Mouse (Mus musculus): ENCODE data around the gene Dgke. TPM values are rescaled to one million over a fixed set of nuclear protein-coding genes. Genes with fewer than 3 reads are reported as not detected.
"Not testable (repeated sequence)": the region's sequence is repeated elsewhere in the genome, so short reads cannot be mapped to it uniquely, and the experiment has no call there.

The Dgke gene
- polyA plus RNA-seq, 1 experiment from 2014 or later, result 2.3 TPM

DNA sequence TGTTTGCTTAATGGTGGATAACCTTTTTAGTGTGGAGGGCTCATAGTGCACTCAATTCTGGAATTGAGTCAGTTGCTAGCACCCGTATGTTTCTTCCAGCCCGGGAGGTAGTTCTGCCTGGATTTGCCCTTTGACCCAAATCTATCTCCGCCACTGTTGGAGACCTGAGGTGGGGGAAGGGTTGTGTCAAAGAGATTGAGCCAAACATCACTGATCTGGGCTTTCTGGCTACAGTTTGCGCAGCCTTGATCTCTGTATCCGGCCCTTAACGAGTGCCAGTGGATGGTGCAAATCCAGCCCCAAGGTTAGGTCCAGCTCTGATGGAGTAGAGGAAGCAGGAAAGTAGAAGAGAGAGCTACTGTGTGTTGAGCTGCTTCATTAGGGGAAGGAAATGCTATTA lies 63.6 kb downstream of the Dgke start:
- Histone ChIP-seq H3K4me1 (ENCODE audit: control insufficient read depth, insufficient read depth, low read length) (peaks cover 26% of the 10 kb centered on the region), H3K36me3 (ENCODE audit: control insufficient read depth, insufficient read depth, low read length) (0 out of 2 replicates have a peak, but pooled peaks cover 6% of the 10 kb centered on the region), H3K4me2 (ENCODE audit: low read depth, low read length) (peak overlapping the region; percentile 49), H3K4me3 (ENCODE audit: low read length) (peak overlapping the region; percentile 28), H3K27me3 (replicated peaks; ENCODE audit: control insufficient read depth, insufficient read depth, low read length) (no peaks in the 10 kb centered on the region), H3K9ac (ENCODE audit: low read depth, low read length) (peak overlapping the region; percentile 6; the same call in 1 of the 2 replicates), H3K9me3 (ENCODE audit: control insufficient read depth, low read length) (no peaks in the 10 kb centered on the region), H3K27ac (ENCODE audit: low read length) (peak overlapping the region; percentile 57; the same call in 1 of the 2 replicates)
- 0 out of 2 replicates have a peak, but pooled peaks have one; percentile 6 for ATAC-seq
- 44% methylated on average over 6 of the region's 6 CpGs for WGBS

DNA sequence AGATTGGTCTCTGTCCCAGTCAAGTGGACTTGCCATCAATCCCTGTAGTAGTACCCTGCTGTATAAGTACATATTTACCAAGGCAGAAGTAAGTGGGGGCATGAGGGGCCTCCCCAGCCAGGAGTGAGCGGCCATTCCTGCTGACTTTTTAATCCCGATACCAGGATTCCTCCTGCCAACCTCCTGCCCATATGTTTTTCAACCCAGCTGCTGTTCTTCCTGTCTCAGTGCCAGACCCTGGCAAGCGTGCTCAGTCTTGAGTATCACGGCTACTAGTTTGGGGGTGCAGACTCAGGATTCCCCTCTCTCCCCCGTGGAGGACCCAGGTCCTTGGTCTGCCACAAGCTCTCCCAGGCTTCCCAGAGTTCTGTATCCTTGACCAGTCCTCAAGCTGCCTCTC lies 64.0 kb downstream of the Dgke start:
- no peak for ATAC-seq
- Histone ChIP-seq H3K27me3 (replicated peaks; ENCODE audit: control insufficient read depth, insufficient read depth, low read length) (no peaks in the 10 kb centered on the region), H3K9ac (ENCODE audit: low read depth, low read length) (peak overlapping the region; percentile 6; the same call in 1 of the 2 replicates), H3K4me3 (ENCODE audit: low read length) (peak overlapping the region; percentile 28), H3K4me1 (ENCODE audit: control insufficient read depth, insufficient read depth, low read length) (peaks cover 26% of the 10 kb centered on the region), H3K27ac (ENCODE audit: low read length) (peak overlapping the region; percentile 57; the same call in 1 of the 2 replicates), H3K9me3 (ENCODE audit: control insufficient read depth, low read length) (no peaks in the 10 kb centered on the region), H3K36me3 (ENCODE audit: control insufficient read depth, insufficient read depth, low read length) (0 out of 2 replicates have a peak, but pooled peaks cover 6% of the 10 kb centered on the region), H3K4me2 (ENCODE audit: low read depth, low read length) (peak overlapping the region; percentile 49)
- 62% methylated on average over 5 of the region's 5 CpGs for WGBS

DNA sequence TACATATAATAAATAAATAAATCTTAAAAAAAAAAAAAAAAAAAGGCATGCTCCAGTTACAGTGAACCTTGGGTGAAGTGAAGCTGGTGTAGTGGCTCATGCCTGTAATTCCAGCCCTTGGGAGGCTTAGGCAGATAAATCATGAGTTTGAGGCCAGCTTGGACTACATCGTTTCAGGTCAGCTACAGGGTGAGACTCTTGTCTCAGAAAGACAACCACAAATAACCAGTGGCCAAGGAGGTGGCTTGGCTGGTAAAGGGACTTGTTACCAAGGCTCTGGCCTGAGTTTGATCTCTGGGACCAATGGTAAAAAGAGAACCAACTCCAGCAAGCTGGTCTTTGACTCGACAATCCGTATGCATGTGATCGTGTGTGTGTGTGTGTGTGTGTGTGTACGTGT lies 64.6 kb downstream of the Dgke start:
- Histone ChIP-seq H3K27ac (ENCODE audit: low read length) (no peak overlapping the region), H3K9me3 (ENCODE audit: control insufficient read depth, low read length) (no peaks in the 10 kb centered on the region), H3K4me1 (ENCODE audit: control insufficient read depth, insufficient read depth, low read length) (peaks cover 26% of the 10 kb centered on the region), H3K4me3 (ENCODE audit: low read length) (no peak overlapping the region), H3K4me2 (ENCODE audit: low read depth, low read length) (peak overlapping the region; percentile 49), H3K9ac (ENCODE audit: low read depth, low read length) (no peak overlapping the region), H3K27me3 (replicated peaks; ENCODE audit: control insufficient read depth, insufficient read depth, low read length) (no peaks in the 10 kb centered on the region), H3K36me3 (ENCODE audit: control insufficient read depth, insufficient read depth, low read length) (0 out of 2 replicates have a peak, but pooled peaks cover 6% of the 10 kb centered on the region)
- 74% methylated on average over 5 of the region's 5 CpGs for WGBS
- ATAC-seq, result no peak

DNA sequence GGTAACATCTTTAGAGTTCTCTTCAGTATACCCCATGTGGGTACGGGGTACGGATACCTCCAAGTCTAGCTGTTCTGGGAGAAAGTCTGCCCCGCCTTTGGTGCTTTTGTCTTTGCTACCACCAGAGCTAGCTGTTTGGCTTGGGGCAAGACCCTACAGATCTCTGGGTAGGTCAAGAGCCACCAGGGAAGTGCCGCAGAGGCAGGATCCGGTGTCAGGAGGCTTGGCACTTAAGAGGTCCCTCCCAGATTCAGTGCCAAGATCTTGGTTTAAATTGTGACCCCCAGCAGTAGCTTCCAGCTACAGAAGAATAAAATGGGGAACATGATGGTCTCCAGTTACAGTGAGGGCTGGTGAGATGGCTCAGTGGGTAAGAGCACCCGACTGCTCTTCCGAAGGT lies 65.1 kb downstream of the Dgke start:
- 95% methylated on average over 7 of the region's 7 CpGs for WGBS

DNA sequence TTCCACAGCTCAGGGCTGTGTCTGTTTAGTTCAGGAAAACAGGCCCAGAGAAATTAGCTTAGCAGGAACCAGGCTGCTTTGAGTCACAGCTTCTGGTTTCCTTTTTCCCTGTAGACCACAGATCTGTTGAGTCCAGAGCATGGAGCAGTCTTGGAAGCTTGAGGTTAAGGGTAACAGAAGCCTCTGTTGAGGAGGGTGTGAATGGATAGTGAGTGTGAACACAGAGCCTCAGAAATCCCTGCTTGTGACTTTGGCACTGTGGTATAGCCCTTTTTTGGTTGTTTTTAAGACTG lies 66.2 kb downstream of the Dgke start:
- Histone ChIP-seq H3K4me2 (ENCODE audit: low read depth, low read length) (peak overlapping the region; percentile 80), H3K9ac (ENCODE audit: low read depth, low read length) (peak overlapping the region; percentile 91), H3K27ac (ENCODE audit: low read length) (peak overlapping the region; percentile 78)

More for the DNA sequence above, 65.1 kb downstream of the Dgke start:
- ATAC-seq, result no peak
- Histone ChIP-seq H3K27me3 (replicated peaks; ENCODE audit: control insufficient read depth, insufficient read depth, low read length) (no peaks in the 10 kb centered on the region), H3K27ac (ENCODE audit: low read length) (no peak overlapping the region), H3K4me2 (ENCODE audit: low read depth, low read length) (peak overlapping the region; percentile 80), H3K9ac (ENCODE audit: low read depth, low read length) (no peak overlapping the region), H3K4me1 (ENCODE audit: control insufficient read depth, insufficient read depth, low read length) (peaks cover 26% of the 10 kb centered on the region), H3K9me3 (ENCODE audit: control insufficient read depth, low read length) (no peaks in the 10 kb centered on the region), H3K4me3 (ENCODE audit: low read length) (peak overlapping the region; percentile 20; the same call in 1 of the 2 replicates), H3K36me3 (ENCODE audit: control insufficient read depth, insufficient read depth, low read length) (0 out of 2 replicates have a peak, but pooled peaks cover 5% of the 10 kb centered on the region)

DNA sequence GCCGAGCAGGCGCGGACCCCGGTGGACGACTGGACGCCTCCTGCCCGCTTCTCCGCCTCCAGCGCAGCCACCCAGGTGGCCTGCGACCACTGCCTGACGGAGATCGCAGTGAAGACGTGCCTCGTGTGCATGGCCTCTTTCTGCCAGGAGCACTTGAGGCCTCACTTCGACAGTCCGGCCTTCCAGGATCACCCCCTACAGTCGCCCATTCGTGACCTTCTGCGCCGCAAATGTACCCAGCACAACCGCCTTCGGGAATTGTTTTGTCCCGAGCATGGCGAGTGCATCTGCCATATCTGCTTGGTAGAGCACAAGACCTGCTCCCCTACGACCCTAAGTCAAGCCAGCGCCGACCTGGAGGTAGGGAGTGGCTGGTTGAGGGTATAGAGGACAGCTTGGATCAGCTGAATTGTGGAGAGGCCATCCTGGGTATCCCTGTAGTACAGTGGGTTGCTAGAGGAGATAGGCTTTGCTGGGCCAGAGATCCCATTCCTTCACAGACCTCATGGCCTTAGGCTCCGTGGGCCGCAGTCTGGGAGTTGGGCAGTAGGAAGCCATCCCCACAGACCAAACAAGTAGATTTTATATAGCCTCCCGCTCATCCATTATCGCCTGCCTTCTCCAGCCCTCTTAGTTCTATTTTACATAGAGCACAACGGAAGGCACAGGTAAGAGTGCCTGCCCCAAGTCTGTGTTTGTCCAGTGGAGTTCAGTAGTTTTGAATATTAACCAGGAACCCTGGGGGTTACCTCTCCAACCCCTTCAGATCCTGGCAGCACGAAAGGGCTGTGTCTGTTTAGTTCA lies 66.7 kb downstream of the Dgke start:
- ATAC-seq, result peak; percentile 36; the same call in 1 of the 2 replicates
- no peaks in the 10 kb centered on the region for H3K36me3 ChIP-seq (ENCODE audit: control insufficient read depth, insufficient read depth, low read length)
- H3K27ac ChIP-seq (ENCODE audit: low read length), result peak overlapping the region; percentile 78
- H3K27me3 ChIP-seq (replicated peaks; ENCODE audit: control insufficient read depth, insufficient read depth, low read length), result no peaks in the 10 kb centered on the region
- peak overlapping the region; percentile 80 for H3K4me3 ChIP-seq (ENCODE audit: low read length)
- H3K4me2 ChIP-seq (ENCODE audit: low read depth, low read length), result peak overlapping the region; percentile 80
- H3K9me3 ChIP-seq (ENCODE audit: control insufficient read depth, low read length), result no peaks in the 10 kb centered on the region
- H3K9ac ChIP-seq (ENCODE audit: low read depth, low read length), result peak overlapping the region; percentile 91
- WGBS, result 18% methylated on average over 33 of the region's 33 CpGs
- H3K4me1 ChIP-seq (ENCODE audit: control insufficient read depth, insufficient read depth, low read length), result peaks cover 31% of the 10 kb centered on the region

More for the DNA sequence above, 66.2 kb downstream of the Dgke start:
- peaks cover 31% of the 10 kb centered on the region for H3K4me1 ChIP-seq (ENCODE audit: control insufficient read depth, insufficient read depth, low read length)
- H3K9me3 ChIP-seq (ENCODE audit: control insufficient read depth, low read length), result no peaks in the 10 kb centered on the region
- H3K27me3 ChIP-seq (replicated peaks; ENCODE audit: control insufficient read depth, insufficient read depth, low read length), result no peaks in the 10 kb centered on the region
- H3K4me3 ChIP-seq (ENCODE audit: low read length), result peak overlapping the region; percentile 80
- no peak for ATAC-seq
- H3K36me3 ChIP-seq (ENCODE audit: control insufficient read depth, insufficient read depth, low read length), result 0 out of 2 replicates have a peak, but pooled peaks cover 2% of the 10 kb centered on the region

DNA sequence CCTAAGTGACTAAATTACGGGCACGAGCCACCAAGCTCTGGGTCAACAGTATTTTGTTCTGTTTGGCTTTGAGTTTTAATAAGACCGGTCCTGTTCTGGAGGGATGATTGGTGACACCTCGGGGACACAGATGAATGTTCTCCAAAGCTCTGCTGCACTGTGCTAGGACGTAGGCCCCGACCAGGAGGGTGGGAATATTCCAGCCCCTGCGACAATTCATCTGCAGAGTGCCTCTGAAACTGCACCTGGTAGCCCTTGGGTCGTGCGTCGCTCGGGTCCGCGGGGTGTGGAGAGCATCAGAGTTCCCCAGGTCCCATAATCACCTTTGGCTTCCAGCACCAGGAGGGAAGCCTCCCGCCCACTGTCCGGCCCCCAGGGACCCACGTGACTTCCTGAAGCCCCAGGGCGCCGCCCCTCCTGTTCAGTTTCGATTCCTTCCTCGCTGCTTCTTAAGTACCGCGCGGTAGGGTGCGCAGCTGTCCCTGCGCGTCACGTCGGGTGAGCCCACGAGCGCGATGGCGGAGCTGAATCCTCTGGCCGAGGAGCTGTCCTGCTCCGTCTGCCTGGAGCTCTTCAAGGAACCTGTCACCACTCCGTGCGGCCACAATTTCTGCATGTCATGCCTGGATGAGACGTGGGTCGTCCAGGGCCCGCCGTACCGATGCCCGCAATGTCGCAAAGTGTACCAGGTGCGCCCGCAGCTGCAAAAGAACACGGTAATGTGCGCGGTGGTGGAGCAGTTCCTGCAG lies 67.5 kb downstream of the Dgke start, which contains the start of gene Trim25:
Trim25 (plus strand) TSS at position 403 of the 749 bp plus-strand sequence.
- WGBS, result 3% methylated on average over 48 of the region's 48 CpGs
- no peaks in the 10 kb centered on the region for H3K36me3 ChIP-seq (ENCODE audit: control insufficient read depth, insufficient read depth, low read length)
- ATAC-seq, result peak; percentile 93
- peak within 1 kb of the TSS; percentile 80 for H3K4me2 ChIP-seq (ENCODE audit: low read depth, low read length)
- peaks cover 31% of the 10 kb centered on the region for H3K4me1 ChIP-seq (ENCODE audit: control insufficient read depth, insufficient read depth, low read length)
- peak within 1 kb of the TSS; percentile 78 for H3K27ac ChIP-seq (ENCODE audit: low read length)
- no peaks in the 10 kb centered on the region for H3K27me3 ChIP-seq (replicated peaks; ENCODE audit: control insufficient read depth, insufficient read depth, low read length)
- H3K4me3 ChIP-seq (ENCODE audit: low read length), result peak within 1 kb of the TSS; percentile 80
- H3K9me3 ChIP-seq (ENCODE audit: control insufficient read depth, low read length), result no peaks in the 10 kb centered on the region
- H3K9ac ChIP-seq (ENCODE audit: low read depth, low read length), result peak within 1 kb of the TSS; percentile 91

DNA sequence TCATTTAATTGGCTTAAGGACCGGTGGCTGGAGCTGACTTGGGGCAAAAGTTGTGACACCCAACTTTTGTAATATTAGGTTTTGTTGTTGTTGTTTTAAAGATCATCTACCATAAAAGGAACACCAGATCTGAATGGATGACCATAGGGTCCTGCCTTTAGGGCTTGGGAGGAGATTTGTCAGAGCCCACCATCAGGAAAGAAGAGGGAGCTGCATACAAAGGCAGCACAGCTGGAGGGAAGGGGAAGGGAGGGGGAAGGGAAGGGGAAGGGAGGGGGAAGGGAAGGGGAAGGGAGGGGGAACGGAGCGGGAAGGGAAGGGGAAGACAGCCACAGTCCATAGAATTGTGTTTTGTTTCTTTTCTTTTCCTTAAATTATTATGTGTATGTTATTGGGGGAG lies 68.2 kb downstream of the Dgke start:
- Histone ChIP-seq H3K36me3 (ENCODE audit: control insufficient read depth, insufficient read depth, low read length) (no peaks in the 10 kb centered on the region), H3K4me2 (ENCODE audit: low read depth, low read length) (peak overlapping the region; percentile 80; the same call in 1 of the 2 replicates), H3K4me3 (ENCODE audit: low read length) (no peak overlapping the region), H3K4me1 (ENCODE audit: control insufficient read depth, insufficient read depth, low read length) (peaks cover 28% of the 10 kb centered on the region), H3K27me3 (replicated peaks; ENCODE audit: control insufficient read depth, insufficient read depth, low read length) (no peaks in the 10 kb centered on the region), H3K27ac (ENCODE audit: low read length) (no peak overlapping the region), H3K9ac (ENCODE audit: low read depth, low read length) (no peak overlapping the region), H3K9me3 (ENCODE audit: control insufficient read depth, low read length) (no peaks in the 10 kb centered on the region)
- WGBS, result 24% methylated on average over 3 of the region's 3 CpGs
- ATAC-seq, result no peak

DNA sequence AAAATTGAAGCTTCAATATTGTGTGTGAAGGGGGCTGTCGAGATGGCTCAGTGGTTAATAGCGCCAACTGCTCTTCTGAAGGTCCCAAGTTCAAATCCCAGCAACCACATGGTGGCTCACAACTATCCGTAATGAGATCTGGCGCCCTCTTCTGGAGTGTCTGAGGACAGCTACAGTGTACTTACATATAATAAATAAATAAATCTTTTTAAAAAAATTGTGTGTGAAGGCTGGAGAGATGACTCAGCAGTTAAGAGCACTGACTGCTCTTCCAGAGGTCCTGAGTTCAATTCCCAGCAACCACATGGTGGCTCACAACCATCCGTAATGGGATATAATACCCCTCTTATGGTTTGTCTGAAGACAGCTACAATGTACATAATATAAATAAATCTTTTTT lies 69.3 kb downstream of the Dgke start:
- H3K4me1 ChIP-seq (ENCODE audit: control insufficient read depth, insufficient read depth, low read length), result peaks cover 17% of the 10 kb centered on the region; the same call in 1 of the 2 replicates
- H3K27me3 ChIP-seq (replicated peaks; ENCODE audit: control insufficient read depth, insufficient read depth, low read length); H3K9me3 ChIP-seq (ENCODE audit: control insufficient read depth, low read length); H3K9ac ChIP-seq (ENCODE audit: low read depth, low read length); H3K36me3 ChIP-seq (ENCODE audit: control insufficient read depth, insufficient read depth, low read length); ATAC-seq; H3K4me3 ChIP-seq (ENCODE audit: low read length); H3K4me2 ChIP-seq (ENCODE audit: low read depth, low read length); H3K27ac ChIP-seq (ENCODE audit: low read length): not testable (repeated sequence)
- WGBS, result 86% methylated on average over 5 of the region's 5 CpGs
